Mouse (Mus musculus) urinary bladder, adult 2 months (tissue): ENCODE data around the gene 2310011J03Rik. TPM values are rescaled to one million over a fixed set of nuclear protein-coding genes. Genes with fewer than 3 reads are reported as not detected.

Experiments
- DNase-seq: peaks from one replicate; pipeline ENCODE4 v3.0.0; 2022; ENCODE audit warnings: low spot score
- polyA plus RNA-seq: library from polyadenylated mRNA; depleted of rRNA; stranded (reverse); fragments of >200 nt; gene quantifications from 2 replicates; pipeline ENCODE4 v1.2.3, GENCODE M21; 2012

Gene 2310011J03Rik
- polyA plus RNA-seq, 1 experiment, result 45.6 TPM

DNA sequence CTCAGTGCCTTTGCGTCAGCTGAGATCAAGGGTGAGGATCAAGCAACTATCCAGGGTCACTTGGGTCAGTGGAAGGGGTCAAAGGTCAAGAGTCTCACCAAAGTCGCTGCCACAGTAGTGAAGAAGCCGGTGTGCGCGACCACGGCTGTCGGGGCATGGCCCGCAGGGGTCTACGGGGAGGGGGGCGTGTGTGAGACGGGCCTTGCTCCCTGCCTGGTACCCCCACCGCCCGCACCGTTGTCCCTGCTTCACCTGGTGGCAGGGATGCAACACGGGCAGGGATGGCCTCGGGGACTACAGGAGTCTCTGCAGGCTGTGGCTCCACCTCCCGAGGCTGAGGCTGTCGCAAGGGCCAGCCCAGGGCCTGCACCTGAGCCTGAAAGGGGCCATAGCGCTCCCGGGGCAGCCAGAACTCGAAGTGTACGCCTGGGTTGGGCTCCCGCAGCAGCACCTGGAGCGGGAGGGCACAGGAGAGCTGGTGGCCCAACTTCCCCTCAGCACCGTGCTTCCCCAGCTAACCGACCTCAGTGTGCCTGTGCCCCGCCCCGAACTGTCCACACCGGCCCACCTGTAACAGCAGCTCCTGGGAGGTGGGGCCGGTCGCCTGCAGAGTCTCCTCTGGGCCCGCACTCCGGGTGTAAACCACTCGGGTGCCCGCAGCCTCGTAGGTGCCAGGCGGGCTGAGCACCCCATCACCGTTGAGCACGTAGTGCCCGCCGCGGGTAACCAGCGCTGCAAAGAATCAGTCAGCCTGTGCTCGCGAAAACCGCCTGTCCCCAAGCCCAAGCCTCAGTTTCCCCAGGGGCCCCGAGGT, 21.4 kb upstream of the 2310011J03Rik start:
- DNase-seq, result no peak

DNA sequence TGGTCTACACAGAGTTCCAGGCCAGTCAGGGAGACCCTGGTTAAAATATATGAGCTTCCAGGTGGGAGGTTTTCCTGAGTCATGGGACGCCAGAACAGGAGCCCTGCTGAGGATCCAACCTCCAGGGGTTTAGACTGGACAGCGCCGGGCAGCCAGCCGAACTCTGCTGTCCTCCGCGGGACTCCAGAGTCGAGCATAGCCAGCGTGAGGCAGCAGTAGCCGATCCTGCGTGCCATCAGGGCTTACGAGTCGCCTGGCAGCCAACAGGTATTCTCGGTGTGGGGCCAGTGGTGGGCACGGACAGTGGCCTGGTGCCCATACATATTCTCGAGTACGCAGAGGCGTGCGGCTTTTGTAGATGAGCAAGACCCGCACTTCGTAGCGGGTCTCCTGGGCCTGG, 20.7 kb upstream of the 2310011J03Rik start:
- DNase-seq, result no peak

DNA sequence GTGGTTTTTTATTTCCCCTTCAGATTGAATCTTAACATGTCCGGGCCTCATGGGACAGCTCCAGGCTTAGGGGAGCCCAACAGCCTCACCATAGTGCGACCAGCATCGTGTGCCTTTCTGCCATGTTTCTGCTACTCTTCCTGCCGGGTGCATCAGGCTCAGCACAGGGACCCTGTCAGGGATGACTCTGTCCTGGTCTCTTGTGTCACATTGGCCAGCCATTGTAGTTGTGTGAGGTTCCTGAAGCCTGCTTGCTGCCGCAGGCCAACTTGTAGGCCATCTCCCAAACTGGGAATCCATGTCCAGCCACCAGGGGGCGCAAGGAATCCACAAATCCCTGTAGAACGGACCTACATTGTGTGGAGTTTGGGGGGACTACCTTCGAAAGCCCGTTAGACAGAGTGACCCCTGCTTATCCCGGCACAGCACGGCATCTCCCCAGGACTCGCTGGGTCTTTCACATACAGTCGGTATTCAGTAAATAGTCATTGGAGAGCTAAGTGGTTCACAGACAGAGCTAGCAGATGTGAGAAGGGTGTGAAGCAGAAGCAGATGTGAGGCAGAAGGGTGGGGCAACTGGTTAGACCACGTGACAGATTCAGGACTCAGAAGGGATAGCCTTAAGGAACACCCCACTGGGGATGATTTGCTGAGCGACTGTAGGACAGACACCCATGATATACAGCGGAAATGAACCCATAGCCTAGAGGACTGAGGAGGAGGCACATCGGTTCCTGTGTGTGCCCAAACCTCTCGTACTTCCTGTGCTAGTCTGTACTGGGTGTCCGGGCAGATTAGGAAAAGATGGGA, 19.8 kb upstream of the 2310011J03Rik start:
- DNase-seq, result peak; percentile 85

DNA sequence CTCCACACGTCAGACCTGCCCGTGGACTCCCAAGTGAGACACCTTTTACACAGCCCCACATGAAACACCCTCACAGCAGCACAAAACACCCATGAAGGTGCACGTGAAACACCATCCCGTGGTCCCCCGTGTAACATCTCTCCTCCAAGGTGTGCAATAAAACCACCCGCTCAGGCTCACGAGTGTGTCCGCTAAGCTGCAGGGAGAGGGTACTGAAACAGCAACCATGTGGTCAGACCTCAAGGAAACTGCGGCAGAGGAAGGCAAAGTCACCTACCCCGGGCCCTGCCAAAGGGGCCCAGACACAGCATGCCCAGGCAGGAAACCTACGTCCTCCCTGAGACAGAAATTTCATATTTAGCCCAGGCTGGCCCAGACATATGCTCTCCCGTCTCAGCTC, 15.9 kb upstream of the 2310011J03Rik start:
- no peak for DNase-seq

DNA sequence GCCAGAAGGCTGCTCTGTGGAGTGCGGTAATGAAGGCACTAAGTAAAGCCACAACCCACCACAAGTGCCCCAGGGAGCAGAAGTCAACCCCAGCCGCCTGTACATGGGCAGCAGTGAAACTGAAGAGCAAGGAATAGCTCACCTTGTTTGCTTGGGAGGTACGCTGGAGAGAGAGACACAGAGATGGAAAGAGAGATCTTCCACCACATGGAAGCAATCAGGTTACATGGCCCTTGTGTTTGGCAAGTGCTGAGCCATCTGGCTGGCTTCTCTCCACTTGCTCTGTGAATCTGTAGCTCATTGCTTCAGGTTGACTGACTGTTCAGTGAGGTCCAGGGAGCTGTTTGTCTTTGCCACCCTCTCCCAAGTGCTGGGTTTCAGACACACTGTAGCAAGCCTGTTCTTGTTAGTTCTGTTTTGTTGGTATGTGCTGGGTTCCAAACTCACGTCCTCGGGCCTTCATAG, 12.2 kb upstream of the 2310011J03Rik start:
- DNase-seq, result no peak

DNA sequence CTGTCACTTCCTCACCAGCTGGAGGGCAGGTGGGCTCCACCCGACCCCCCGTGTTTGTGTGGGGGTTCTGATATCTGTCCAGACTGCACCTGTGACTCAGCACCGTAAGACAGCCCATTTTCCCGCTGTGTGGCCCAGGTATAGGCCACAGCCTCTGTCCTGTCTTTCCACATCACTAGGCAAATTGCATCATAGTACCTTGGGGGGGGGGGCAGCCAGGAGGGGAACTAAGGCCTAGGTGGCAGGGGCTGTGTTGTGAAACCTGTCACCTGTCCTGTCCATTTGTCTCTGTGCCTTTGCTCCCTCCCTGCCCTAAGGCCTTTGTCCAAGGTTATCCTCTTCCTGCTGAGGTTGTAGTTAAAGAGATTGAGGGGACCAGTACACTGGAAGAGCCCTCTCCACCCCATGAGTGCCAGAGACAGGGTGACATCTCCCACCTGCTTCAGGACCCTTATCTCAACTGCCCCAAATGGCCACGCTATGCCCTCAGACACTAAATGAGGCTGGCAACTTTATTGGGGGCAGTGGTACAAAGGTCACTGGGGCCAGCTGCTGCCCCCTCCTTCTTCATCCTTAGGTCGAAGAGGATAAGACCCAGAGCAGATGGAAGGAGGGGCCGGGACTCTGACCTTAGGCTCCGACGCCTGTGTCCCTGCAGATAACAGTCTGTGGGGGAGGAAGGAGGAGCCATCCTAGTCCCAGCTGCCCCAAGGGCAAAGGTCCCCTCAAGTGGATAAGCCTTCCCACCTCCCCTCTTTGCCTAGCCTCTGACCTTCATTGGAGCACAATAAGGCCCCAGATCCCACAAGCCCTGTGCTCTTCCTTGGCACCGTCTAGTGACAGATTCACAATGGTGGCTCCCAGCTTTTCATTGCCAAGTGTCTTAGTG, 11.5 kb upstream of the 2310011J03Rik start:
- DNase-seq, result no peak

DNA sequence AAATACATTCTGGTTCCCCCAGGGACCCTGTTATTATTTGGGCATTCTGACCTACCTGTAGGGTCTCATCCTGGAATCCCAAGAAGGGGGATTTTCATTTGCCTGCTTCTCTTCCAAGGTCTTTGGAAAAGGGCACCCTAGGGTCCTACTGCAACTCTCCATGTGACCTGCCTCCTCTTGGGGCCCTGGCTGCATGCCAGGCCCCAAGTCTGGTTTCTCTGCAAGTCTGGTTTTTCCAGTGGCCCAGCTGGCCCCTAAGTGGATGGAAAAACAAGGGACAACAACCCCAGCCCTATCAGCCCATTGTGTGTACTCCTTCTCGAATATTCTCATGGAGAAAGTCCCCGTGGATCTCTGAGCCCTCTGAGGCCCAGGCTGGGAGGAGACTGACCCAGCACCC, 10.6 kb upstream of the 2310011J03Rik start:
- DNase-seq, result no peak

DNA sequence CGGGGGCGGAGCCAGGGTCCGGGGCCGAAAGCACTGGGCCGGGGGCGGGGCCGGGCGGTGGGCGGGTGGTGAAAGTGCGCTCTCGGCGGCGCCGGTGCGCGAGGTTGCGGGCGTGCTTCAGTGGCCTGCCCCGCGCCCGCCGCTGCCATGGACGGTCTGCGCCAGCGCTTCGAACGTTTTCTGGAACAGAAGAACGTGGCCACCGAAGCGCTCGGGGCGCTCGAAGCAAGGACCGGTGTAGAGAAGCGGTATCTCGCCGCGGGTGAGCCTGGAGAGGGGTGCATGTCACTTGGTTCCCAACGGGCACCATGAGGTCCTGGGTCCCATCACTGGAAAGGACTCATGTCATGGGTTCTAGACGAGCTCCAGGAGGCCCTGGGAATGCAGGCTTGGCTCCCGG, 9.7 kb upstream of the 2310011J03Rik start:
- no peak for DNase-seq

DNA sequence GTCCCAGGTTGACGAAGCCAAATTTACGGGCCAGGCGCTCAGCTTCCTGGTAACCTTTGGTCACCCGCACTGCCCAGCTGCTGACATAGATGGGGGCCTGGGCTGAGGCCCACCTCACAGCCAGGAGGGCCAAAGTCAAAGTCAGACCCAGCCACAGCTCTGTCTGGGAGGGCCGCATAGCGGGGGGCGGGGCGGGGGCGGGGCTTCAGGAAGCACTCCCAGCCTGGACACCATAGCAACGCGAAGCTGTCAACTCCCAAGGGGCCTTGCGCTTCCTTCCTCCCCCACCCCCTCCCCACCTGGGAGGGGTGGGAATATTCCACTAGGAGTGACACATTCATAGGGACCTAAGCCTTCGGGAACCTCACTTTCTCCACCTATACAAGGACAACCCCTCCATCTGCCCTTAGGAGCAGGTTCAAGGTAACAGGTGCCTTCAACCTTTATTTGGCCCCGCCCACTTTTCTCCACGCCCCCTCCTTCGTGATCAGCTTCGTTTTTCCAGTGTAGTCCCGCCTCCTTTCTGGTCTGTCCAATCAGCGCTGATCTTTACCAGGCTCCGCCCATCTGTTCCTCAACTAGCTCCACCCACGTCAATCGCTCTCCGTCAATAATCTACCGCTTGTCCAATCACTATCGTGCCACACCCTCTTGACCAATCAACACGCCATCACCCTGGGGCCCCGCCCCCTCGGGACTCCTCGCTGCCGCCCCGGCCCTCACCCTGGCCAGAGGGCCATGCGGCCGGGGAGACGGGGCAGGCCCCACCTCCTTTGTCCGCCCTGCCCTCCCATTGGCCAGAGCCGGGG, 9.1 kb upstream of the 2310011J03Rik start, which contains the start of the genes Pcsk4 and Reep6:
TSS of gene Pcsk4 (minus strand) at position 226 of the 809 bp plus-strand sequence.
TSS of gene Reep6 (plus strand) at position 681 of the 809 bp plus-strand sequence.
- DNase-seq, result peak; percentile 90

DNA sequence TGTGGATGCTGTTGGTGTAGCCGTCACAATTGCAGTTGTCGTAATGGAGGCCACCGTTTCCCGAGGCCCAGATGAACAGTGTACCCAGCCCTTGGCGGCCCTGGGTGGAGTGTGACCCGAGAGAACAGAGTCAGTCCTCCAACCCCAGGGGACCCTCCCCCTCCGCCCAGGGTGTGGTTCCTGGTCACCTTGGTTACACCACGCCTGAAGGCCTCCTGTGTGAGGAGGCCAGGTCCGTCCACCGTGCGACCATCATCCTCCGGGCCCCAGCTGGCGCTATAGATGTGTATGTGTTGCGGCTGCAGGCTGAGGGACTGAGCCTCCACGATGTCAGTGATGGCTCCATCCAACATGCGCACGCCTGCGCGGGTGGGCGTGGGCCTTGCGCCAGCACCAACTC, 4.7 kb upstream of the 2310011J03Rik start:
- no peak for DNase-seq

DNA sequence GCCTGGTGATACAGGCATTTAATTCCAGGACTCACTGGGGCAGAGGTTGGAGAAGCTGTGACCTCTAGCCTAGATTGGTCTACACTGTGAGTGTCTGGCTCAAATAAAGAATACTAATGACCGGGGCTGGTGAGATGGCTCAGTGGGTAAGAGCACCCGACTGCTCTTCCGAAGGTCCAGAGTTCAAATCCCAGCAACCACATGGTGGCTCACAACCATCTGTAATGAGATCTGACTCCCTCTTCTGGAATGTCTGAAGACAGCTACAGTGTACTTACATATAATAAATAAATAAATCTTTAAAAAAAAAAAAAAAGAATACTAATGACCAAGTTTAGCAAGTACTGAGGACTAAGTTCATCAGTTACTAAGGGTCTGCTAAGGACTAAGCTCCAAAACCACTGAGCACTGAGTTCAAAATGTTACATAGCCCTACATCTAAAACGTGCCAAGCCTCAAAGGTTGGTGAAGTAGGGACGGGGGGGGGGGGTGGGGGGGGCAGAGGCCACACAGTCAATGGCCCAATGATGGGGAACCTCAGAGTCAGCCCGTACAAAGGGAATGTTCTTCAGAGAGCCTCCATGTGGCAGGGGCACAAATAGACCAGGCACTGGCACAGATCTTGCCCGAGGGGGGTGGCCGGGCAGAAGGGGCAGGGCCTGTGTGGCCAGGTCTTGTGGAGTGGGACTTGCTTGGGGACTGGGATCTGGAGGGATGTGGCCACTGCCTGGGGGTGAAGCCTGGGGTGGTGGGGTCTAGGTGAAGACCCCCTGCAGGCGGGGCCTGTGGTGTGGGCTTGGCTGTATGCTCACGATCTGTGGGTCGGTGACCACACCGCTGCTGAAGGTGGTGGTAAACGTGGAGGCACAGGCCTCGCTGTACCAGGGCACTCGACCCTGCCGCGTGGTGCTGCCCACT, 4.0 kb upstream of the 2310011J03Rik start:
- DNase-seq, result no peak

DNA sequence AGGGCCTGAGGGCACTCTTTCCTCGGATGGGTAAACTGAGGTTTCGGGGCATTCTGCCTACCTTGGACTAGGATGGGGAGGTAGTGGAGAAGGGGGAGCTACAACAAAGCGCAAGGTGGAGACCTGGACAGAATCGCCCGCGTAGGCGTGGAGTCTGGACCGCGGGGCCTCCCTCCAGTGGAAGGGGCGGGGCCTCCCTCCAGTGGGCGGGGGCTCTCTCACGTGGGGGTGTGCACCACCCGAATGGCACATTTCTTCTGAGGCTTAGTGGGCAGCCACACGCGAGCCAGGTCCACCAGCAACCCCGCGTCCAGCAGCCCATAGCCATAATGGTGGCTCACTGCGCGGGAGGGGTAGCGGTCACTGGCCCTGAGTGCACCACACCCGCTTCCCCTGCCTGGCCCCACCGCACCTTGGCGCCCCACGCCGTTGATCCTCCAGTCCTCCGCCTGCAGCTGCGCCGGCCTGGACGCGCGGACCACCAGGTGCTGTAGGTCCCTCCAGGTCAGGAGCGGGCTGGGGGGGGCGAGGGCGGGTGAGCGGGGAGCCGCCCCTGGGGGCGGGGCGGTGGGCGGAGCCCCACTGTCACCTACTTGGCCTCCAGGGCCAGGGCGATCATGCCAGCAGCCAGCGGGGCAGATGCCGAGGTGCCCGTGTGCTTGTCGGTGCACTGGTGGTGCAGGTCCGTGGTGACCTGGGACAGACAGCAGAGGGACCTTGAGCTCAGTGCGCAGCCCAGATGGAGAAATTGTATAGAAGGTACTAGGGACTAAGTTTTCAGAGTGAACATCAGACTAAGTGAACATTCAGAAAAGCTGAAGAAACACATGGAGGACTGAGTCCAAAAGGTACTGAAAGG, 3.2 kb upstream of the 2310011J03Rik start:
- DNase-seq, result peak; percentile 67

DNA sequence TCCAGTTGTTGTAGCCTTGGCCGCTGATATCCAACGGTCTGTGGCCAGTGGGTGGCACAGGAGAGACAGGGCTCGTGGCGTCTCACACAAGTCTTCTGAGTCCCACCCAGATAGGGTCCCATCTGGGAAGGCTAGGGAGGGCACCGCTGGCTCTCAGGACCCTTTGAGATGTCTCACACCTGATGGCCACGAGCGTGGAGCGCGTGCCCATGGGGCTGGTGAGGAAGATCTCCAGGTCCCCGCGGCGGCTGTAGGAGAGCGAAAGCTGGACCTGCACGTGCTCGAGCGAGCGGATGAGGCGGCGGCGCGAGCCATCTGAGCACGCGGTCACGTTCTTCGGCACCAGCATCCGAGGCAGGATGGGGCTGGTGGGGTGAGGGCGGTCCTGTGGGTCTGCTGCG, 2.5 kb upstream of the 2310011J03Rik start:
- no peak for DNase-seq

DNA sequence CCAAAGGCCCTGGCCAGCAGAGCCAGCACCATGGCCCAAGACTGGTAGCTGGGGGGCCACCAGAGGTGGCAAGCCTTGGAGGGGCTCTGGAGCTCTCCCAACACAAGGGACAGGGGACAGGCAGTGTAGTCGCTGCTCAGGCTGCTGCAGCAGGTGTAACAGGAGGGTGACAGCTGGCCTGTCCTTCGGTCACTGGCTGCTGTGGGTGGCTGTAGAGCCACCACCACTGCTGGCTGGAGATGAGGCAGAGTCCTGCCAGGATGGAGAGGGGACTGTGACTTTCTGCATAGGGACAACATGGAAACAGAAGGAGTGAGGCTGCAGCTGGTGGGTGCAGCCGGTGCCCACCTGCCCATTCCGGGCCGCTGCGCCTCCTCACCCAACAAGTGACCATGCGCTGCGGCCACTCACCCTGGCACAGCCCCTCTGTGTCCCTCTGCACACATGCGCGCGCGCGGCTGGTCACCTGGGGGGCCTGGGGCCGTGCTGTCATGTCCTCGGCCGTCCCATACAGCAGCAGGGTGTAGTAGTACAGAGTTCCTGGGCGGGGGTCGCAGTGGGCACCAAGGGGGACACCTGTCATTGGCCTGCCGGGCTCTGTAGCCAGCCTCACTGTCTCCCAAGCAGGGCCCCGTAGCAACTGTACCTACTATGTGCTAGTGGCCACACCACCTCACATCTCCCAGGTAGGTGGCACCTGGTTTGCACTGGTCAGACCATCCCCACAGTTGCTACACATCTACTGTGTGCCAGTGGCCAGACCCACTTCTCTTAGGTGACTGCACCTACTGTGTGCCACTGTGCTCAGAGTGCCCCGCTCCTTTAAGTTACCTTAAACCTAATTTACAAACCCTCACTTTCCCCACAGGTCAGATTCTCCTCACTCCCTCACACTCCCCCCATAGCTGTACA, 1.6 kb upstream of the 2310011J03Rik start:
- no peak for DNase-seq

DNA sequence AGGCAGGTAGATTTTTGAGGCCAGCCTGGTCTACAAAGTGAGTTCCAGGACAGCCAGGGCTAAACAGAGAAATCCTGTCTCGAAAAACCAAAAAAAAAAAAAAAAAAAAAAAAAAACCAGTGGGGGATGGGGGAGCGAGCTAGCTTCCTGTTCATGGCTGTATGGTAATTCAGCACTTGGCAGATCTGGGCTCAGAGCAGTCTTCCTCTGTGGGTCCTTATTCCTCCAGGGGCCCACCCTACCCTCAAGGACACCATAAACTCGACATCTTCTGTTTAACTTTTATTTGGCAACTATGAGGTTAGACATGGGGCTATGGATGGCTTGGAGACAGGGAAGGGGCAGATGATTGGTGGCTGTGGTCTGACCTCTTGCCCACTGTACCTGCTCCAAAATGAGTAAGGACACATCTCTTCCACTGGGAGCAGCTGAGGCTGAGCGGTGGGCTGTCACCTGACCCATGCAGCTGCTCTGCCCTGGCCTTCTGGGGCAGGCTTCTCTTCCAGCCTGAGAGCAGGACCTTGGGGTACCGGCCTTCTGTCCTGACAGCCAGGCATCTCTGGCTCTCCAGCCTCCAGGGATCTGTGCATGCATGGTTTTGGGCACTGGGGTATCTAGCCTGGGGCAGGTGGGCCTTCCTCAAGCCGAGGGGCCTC, 805 bp upstream of the 2310011J03Rik start:
- no peak for DNase-seq

DNA sequence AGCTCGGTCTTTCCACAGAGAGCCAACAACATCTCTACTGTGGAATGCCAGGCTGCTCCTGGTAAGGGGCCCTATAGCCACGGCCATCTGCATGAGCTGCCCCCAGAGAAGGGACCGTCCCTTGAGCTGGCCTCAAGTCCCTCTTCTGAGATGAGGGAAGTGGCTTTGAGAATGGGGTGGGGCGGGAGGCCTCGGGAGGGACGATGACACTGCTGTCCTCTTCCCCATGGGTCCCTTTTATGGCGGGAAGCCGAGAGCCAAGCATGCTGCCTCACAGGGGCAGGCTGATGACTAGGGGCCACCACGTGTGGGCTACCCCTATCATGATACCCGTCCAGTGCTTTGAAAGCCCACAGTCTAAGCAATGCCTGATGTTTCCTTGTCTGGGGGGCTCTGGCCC, 3.3 kb downstream of the 2310011J03Rik start:
- no peak for DNase-seq

DNA sequence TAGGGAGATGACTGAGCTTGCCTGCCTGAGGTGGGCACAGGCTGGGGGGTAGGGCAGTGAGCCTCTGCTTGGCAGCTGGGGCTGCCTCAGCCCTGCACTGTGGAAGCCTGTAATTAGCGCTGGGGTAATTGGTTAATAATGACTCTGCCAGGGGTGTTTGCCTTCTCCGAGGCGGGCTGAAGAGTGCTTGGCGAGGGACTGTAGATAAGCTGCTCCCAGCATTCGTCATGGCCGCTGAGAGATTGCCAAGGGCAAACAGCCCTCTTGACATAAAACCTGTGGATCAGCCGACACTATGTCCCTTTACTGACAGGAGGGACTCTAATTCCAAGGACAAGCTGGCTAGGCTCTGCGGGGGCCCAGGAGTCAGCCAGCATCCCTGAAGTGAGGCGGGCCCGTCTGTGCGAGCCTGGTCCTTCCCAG, 4.0 kb downstream of the 2310011J03Rik start:
- no peak for DNase-seq
